Comparison of ENCODE assay signal across 30 mouse cellular contexts in the genomic region with DNA sequence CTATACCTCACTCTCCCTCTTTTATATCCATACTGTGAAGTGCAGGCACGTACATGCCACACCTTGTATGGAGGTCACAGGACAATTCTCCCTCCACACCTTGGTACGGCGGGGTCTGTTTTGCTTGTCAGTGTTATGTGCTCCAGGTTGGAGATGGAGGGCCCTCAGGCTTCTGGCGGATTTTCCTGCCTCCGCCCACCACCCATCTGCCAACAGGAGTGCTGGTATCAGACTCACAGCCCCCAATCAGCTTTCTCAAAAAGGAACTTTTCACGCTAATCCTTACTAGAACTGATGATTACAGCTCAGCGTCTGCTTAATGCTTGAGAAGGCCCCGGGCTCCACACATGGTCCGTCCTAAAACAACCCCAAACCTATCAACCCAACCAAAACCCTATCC. TPM values are rescaled to one million over a fixed set of nuclear protein-coding genes. Genes with fewer than 3 reads are reported as not detected.
DNase-seq lines count a peak whose midpoint lies in the region; TF ChIP-seq lines count a peak whose summit lies in the region.
"Had no signal": no experiment of that assay in that cellular context is flagged by ENCODE, and none has a peak within 500 bp of the region (broad histone marks: within the 10 kb centered on the region; RNA-seq: fewer than 3 reads in every experiment).

No protein-coding gene starts in this region.

- no peak overlapping the region for H3K4me3 ChIP-seq in ES-E14 (ENCODE audit: insufficient read depth in 1 of 2, low read depth in 1 of 2, low read length in 2 of 2, poor library complexity in 1 of 2, severe bottlenecking in 1 of 2)
- H3K4me3 ChIP-seq in lung, adult 2 months (replicated peaks; ENCODE audit: extremely low read depth, low read depth, low read length), result no peak overlapping the region
- H3K4me3 ChIP-seq: embryonic facial prominence, embryonic 13.5 days; forebrain, embryonic 10.5 days; forebrain, embryonic 15.5 days; kidney, embryonic 15.5 days; limb, embryonic 10.5 days; limb, embryonic 15.5 days; liver, embryonic 13.5 days; neural tube, embryonic 15.5 days had no signal

- TF ChIP-seq CTCF in lung, adult 2 months (IDR thresholded peaks at IDR 0.05; ENCODE audit: insufficient read depth, low read length), result no peak

- peaks cover 10% of the 10 kb centered on the region; the same call in 1 of the 2 replicates for H3K36me3 ChIP-seq in ES-E14 (ENCODE audit: control insufficient read depth, insufficient read depth, low read length, poor library complexity, severe bottlenecking)

- H3K9me3 ChIP-seq in ES-E14 (ENCODE audit: control insufficient read depth, insufficient read depth, low read depth, low read length), result no peaks in the 10 kb centered on the region
- H3K9me3 ChIP-seq: embryonic facial prominence, embryonic 13.5 days; forebrain, embryonic 10.5 days; forebrain, embryonic 15.5 days; kidney, embryonic 15.5 days; limb, embryonic 10.5 days; limb, embryonic 15.5 days; liver, embryonic 13.5 days; neural tube, embryonic 15.5 days had no signal

- TF ChIP-seq POLR2A in lung, adult 2 months (IDR thresholded peaks at IDR 0.05; ENCODE audit: borderline replicate concordance, extremely low read depth, low read depth, low read length), result no peak

- 94% methylated on average over 9 of the region's 9 CpGs for WGBS in lung, adult 2 months

- intact Hi-C loops in left cerebral cortex, postnatal 25 days (cut with DNase I), result no loop called here

- peak; percentile 32 to 40 for DNase-seq in left cerebral cortex, postnatal 25 days (ENCODE audit: low spot score in 2 of 2)
- no peak for DNase-seq in left cerebral cortex, adult 11 months (ENCODE audit: low spot score)
- DNase-seq in ES-E14 (ENCODE audit: low read depth, low spot score) (no peak), MN1 (ENCODE audit: low spot score) (no peak)
- DNase-seq in layer of hippocampus, adult 18-20 months (ENCODE audit: low spot score in 2 of 2), result peak; percentile 42 to 72
- peak; percentile 14 to 33 for DNase-seq in layer of hippocampus, postnatal 14 days (ENCODE audit: low spot score in 2 of 2)
- DNase-seq in embryo, embryonic 11 days, result no peak
- no peak for DNase-seq in lung, adult 2 months
- DNase-seq: adrenal gland, adult 8-10 months; cerebellum, adult 9-11 months; kidney, adult 18-20 months; kidney, postnatal 25 days; liver, embryonic 13.5 days; lung, embryonic 14.5 days; lung, postnatal 14 days; midbrain, embryonic 14.5 days; retina, postnatal 1 day; thymus, adult 2 months; thymus, postnatal 36 days had no signal

- in situ Hi-C loops in ES-E14 (cut with MboI; ENCODE audit: low sequenced_read_pairs in 2 of 2, unreplicated experiment in 2 of 2), result no loop called here

- H3K4me1 ChIP-seq in ES-E14 (ENCODE audit: control insufficient read depth in 2 of 2, insufficient read depth in 2 of 2, low read length in 2 of 2, poor library complexity in 1 of 2), result peaks cover 4 to 26% of the 10 kb centered on the region in 2 experiments; a peak in 2 of 4 replicates
- no peaks in the 10 kb centered on the region for H3K4me1 ChIP-seq in lung, adult 2 months (ENCODE audit: control insufficient read depth, insufficient read depth, low read length)
- H3K4me1 ChIP-seq: forebrain, embryonic 15.5 days; neural tube, embryonic 15.5 days had no signal

- no peak overlapping the region for H3K27ac ChIP-seq in ES-E14 (ENCODE audit: insufficient read depth, low read depth, low read length, poor library complexity, severe bottlenecking)
- H3K27ac ChIP-seq: embryonic facial prominence, embryonic 13.5 days; forebrain, embryonic 10.5 days; forebrain, embryonic 15.5 days; kidney, embryonic 15.5 days; limb, embryonic 10.5 days; limb, embryonic 15.5 days; liver, embryonic 13.5 days; neural tube, embryonic 15.5 days; stomach, postnatal 0 days had no signal

- H3K9ac ChIP-seq in ES-E14 (ENCODE audit: insufficient read depth, low read depth, low read length, poor library complexity, severe bottlenecking), result peak overlapping the region; percentile 34; the same call in 1 of the 2 replicates
- H3K9ac ChIP-seq: embryonic facial prominence, embryonic 13.5 days; forebrain, embryonic 15.5 days; kidney, embryonic 15.5 days; limb, embryonic 15.5 days; liver, embryonic 13.5 days; lung, embryonic 14.5 days; neural tube, embryonic 15.5 days had no signal

TF ChIP-seq in ES-E14, 5 proteins besides CTCF, POLR2A, EP300 and RAD21:
- TF ChIP-seq ZC3H11A (IDR thresholded peaks at IDR 0.05; ENCODE audit: borderline replicate concordance, low read depth, low read length), result no peak

RNA-seq across cellular contexts. Expression of a gene that starts 32.9 kb away (rescaled TPM):
- 10 to 100 TPM; 63.4 to 76.9 TPM for total RNA-seq in left cerebral cortex, postnatal 25 days (2021)
- 2.1 and 3.8 TPM in 2 replicates for total RNA-seq in ES-E14 (2012; rRNA removed)
- total RNA-seq in layer of hippocampus, adult 18-20 months (2021), result 10 to 100 TPM; 45.7 to 55.2 TPM
- 10 to 100 TPM; 27.2 to 31.0 TPM for total RNA-seq in layer of hippocampus, postnatal 14 days (2021)
- polyA plus RNA-seq in lung, adult 2 months (2012; rRNA removed), result 0.88 and 1.2 TPM in 2 replicates
- total RNA-seq: granulocyte monocyte progenitor cell, adult 5-6 weeks; monocyte, adult 5-6 weeks had no signal
- polyA plus RNA-seq: CD4-positive, CD25-positive, alpha-beta regulatory T cell, adult 4 months had no signal

RNA-seq across cellular contexts. Expression of a gene that starts 59.6 kb away (rescaled TPM):
- total RNA-seq in left cerebral cortex, postnatal 25 days (2021), result 100 to 1,000 TPM; 560 to 589 TPM
- 3,222 and 3,264 TPM in 2 replicates for total RNA-seq in ES-E14 (2012; rRNA removed)
- 100 to 1,000 TPM; 601 to 664 TPM for total RNA-seq in layer of hippocampus, adult 18-20 months (2021)
- total RNA-seq in layer of hippocampus, postnatal 14 days (2021), result 100 to 1,000 TPM; 532 to 602 TPM
- 426 and 513 TPM in 2 replicates for polyA plus RNA-seq in lung, adult 2 months (2012; rRNA removed)

Comparison
In these comparisons a context has a peak if more than half of its experiments do, and no peak if none do; other contexts are left out.
1. DNase-seq: peak in left cerebral cortex, postnatal 25 days (2 of 2), layer of hippocampus, adult 18-20 months (2 of 2) and layer of hippocampus, postnatal 14 days (2 of 2); none in left cerebral cortex, adult 11 months (single experiment), ES-E14 (single experiment), embryo, embryonic 11 days (single experiment), lung, adult 2 months (single experiment) and MN1 (single experiment).